ENCODE assay signal across 15 mouse cellular contexts in the genomic region with DNA sequence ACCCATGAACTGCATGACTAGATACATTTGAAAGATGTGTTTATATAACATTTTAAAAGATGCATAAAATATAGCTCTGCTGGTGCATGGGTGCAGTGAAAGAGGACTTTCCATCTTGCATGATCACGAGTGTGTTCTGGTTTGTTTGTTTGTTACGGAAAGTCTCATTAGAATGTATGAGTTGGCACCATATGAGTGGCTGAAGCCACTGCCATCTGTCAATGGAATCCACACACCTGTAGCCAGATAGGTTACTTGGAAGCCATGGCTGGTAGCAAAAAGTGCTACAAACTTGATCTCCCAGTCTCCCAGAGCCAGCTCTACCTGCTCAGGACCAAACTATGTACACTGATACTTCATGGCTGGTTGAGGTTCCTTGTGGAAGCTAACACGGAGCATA.
DNase-seq lines count a peak whose midpoint lies in the region.
"Had no signal": no experiment of that assay in that cellular context is flagged by ENCODE, and none has a peak within 500 bp of the region (broad histone marks: within the 10 kb centered on the region; RNA-seq: fewer than 3 reads in every experiment).

No protein-coding gene starts in this region.

- peak; percentile 37 to 46 for DNase-seq in cerebellum, adult 18-20 months
- DNase-seq in cerebellum, adult 8-10 months = no peak
- peak; percentile 62 for DNase-seq in cerebellum, adult 9-10 months
- no peak for DNase-seq in cerebellum, adult 11-12 months
- peak; percentile 48 for DNase-seq in cerebellum, adult 9-11 months
- no peak for DNase-seq in cerebellum, adult 11 months
- DNase-seq: adrenal gland, adult 2 months; adrenal gland, adult 8-10 months; adrenal gland, postnatal 10 days; adrenal gland, postnatal 14 days; adrenal gland, postnatal 25 days; adrenal gland, postnatal 36 days; B cell, adult 2 months; cerebellum, postnatal 10 days; cerebellum, postnatal 14 days had no signal

Comparison
In these comparisons a context has a peak if more than half of its experiments do, and no peak if none do; other contexts are left out.
1. DNase-seq: peak in cerebellum, adult 18-20 months (2 of 2), cerebellum, adult 9-10 months (single experiment) and cerebellum, adult 9-11 months (single experiment); none in cerebellum, adult 8-10 months (single experiment), cerebellum, adult 11-12 months (single experiment) and cerebellum, adult 11 months (single experiment).